Mouse (Mus musculus) cerebellum, adult 2 months (tissue): ENCODE results near the gene Ankrd6. TPM values are rescaled to one million over a fixed set of nuclear protein-coding genes. Genes with fewer than 3 reads are reported as not detected.

Source experiments
- DNase-seq, 2 experiments: peaks; one replicate each; pipeline ENCODE4 v3.0.0; 2021
- H3K27ac ChIP-seq: fragments of 200-500 bp; 2 replicates; pipeline ENCODE4 v1.5.1; 2012; ENCODE audit warnings: low read length, control low read depth, inconsistent platforms; ENCODE audit not compliant: insufficient read depth
- H3K27me3 ChIP-seq: fragments of 200-500 bp; 2 replicates; pipeline ENCODE4 v1.6.1; 2012; ENCODE audit warnings: inconsistent platforms, mild to moderate bottlenecking, low read length, moderate library complexity; ENCODE audit not compliant: control insufficient read depth, insufficient read depth
- H3K4me1 ChIP-seq: fragments of 200-500 bp; 2 replicates; pipeline ENCODE4 v1.6.1; 2011; ENCODE audit warnings: low read length; ENCODE audit not compliant: control insufficient read depth, insufficient read depth
- H3K4me3 ChIP-seq: fragments of 200-500 bp; replicated peaks from 2 replicates; pipeline ENCODE3; 2011; ENCODE audit warnings: mild to moderate bottlenecking, low read depth, low read length, control low read depth; ENCODE audit not compliant: insufficient read depth
- CTCF ChIP-seq: fragments of 200-500 bp; IDR thresholded peaks from 2 replicates; pipeline ENCODE4 v1.5.1; 2011; ENCODE audit warnings: low read depth, mild to moderate bottlenecking, control low read depth, low read length, moderate library complexity, borderline replicate concordance; ENCODE audit not compliant: insufficient read depth
- POLR2A ChIP-seq: fragments of 200-500 bp; IDR thresholded peaks from 2 replicates; pipeline ENCODE4 v1.6.1; 2011; ENCODE audit warnings: low read length, control low read depth, borderline replicate concordance; ENCODE audit not compliant: insufficient read depth
- WGBS: fragments of 180-500 bp; shearing (Covaris S2); methylation state at CpG from one replicate; pipeline ENCODE4 v1.1.7; 2018; 5-methylcytosine and 5-hydroxymethylcytosine counted together
- polyA plus RNA-seq: library from polyadenylated mRNA; depleted of rRNA; stranded (reverse); fragments of >200 nt; gene quantifications from 2 replicates; pipeline ENCODE4 v1.2.3, GENCODE M21; 2012

Ankrd6 gene
- polyA plus RNA-seq, 1 experiment = 9.4 TPM

- TF ChIP-seq POLR2A = no peak
- no peak for TF ChIP-seq CTCF
- 97% methylated on average over 3 of the region's 3 CpGs for WGBS
- peaks cover 7% of the 10 kb centered on the region for H3K4me1 ChIP-seq
- H3K27me3 ChIP-seq = no peaks in the 10 kb centered on the region
- no peak overlapping the region for H3K27ac ChIP-seq
- no peak for DNase-seq
- H3K4me3 ChIP-seq = no peak overlapping the region
Measured at GRCm38 (mm10) chr4:32820676-32821075, 130.0 kb downstream of the Ankrd6 start.

DNA sequence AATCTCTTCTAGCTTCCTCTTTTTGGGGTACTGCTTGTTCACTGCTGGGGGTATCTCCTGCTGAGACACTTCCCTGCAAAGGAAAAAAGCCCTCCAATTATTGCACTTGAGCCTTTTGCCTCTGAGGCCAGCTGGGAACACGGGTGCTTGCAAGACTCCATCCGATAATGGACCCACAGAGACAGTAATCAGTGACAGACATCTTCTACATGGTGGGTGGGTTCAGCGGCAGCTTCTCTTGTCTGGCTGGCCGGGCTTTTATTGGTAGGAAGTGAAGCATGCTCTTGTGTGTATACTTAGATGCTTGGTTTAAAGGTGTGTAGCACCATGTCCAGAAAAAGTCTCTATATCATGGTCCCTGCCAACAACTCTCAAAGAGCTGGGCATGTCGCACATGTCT is 133.2 kb downstream of the Ankrd6 start:
- H3K27me3 ChIP-seq = no peaks in the 10 kb centered on the region
- H3K4me1 ChIP-seq = no peaks in the 10 kb centered on the region

DNA sequence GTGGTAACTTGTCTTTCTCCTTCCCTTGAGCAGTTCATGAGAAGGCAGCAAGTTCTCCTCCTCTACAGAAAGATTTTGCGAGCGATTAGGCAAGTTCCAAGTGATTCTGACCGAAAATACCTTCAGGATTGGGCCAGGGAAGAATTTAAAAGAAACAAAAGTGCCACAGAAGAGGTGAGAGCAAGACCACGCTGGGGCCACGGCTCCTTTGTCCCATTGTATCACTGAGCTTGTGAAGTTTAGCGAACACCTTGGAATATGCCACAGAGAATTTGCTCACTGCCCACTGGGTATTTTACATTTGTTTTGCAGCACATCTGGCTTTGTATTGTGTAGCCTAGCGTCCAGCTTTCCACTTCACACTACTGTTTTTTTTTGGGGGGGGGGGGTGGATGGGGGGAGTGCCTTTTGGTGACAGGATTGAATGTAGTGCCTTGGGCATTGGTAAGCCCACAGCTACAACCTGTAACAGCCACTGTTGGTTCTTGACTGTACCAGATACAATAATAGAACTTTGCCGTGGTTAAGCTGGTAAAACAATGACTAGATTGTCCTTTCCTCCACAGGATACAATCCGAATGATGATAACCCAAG is 150.0 kb downstream of the Ankrd6 start:
- Histone ChIP-seq H3K4me3 (peak overlapping the region; percentile 69), H3K27ac (peak overlapping the region; percentile 94), H3K4me1 (no peaks in the 10 kb centered on the region; the same call in 1 of the 2 replicates), H3K27me3 (no peaks in the 10 kb centered on the region)
- DNase-seq = no peak
- TF ChIP-seq CTCF = no peak
- TF ChIP-seq POLR2A = no peak
- WGBS = 4% methylated on average over 9 of the region's 9 CpGs

More for the DNA sequence above, 133.2 kb downstream of the Ankrd6 start:
- H3K27ac ChIP-seq = no peak overlapping the region
- no peak for DNase-seq
- no peak for TF ChIP-seq POLR2A
- no peak for TF ChIP-seq CTCF
- 62% methylated on average over 5 of the region's 5 CpGs for WGBS
- H3K4me3 ChIP-seq = no peak overlapping the region

DNA sequence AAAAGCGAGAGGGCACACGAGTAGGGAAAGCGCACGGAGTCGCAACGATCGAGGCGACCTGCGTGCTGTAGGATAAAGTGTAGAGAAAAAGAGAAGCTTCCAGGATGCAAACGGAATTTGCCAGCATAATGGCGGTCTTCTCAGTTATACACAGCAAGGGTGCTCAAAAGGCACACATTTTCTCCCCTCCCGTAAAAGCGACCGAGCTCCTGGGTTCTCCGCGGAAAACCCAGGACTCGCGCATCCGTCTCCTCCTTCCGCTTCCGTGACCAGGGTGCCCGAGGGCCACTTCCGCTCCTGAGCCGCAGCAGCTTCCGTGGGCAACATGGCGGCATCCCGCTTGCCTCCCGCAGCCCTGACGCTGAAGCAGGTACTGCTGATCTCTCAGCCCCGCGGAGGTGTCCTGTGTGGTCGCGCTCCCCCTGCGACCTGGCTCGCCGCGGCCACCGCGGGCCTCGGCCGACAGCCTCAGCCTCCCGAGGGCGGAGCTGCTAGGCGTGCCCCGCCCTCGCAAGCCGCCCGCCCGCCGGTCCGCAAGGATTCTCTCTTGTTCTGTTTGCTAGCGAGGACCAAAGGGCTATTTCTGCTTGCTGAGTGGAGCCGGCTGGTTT is 150.6 kb downstream of the Ankrd6 start, which contains the start of gene Lyrm2:
Lyrm2 (plus strand) TSS at position 288 of the 611 bp plus-strand sequence.
- Histone ChIP-seq H3K4me1 (no peaks in the 10 kb centered on the region; the same call in 1 of the 2 replicates), H3K27me3 (no peaks in the 10 kb centered on the region), H3K4me3 (peak within 1 kb of the TSS; percentile 69), H3K27ac (peak within 1 kb of the TSS; percentile 94)
- under 1% methylated on average over 53 of the region's 53 CpGs for WGBS
- peak; percentile 86 to 90 for DNase-seq
- TF ChIP-seq POLR2A = peak; percentile 65; the same call in 1 of the 2 replicates
- no peak for TF ChIP-seq CTCF

DNA sequence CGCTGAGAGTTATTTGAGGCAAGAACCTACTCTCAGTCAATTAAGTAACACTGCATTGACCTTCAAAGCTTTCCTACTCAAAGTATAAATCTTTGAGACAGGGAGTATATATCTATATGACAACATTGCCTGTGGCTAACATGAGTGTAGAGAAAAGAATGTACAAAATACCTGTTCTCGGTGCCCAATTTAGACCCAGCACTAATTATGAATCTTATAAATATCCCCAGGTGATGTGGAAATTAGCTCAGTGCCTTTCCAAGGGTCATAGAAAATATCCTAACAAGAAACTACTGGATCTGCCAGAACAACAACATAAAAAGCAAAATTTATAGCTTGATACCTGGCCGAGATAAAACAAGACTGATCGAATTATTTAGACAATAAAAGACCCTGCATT is 151.7 kb downstream of the Ankrd6 start:
- Histone ChIP-seq H3K27me3 (no peaks in the 10 kb centered on the region), H3K4me1 (no peaks in the 10 kb centered on the region; the same call in 1 of the 2 replicates), H3K27ac (no peak overlapping the region), H3K4me3 (no peak overlapping the region)
- TF ChIP-seq POLR2A (no peak), CTCF (no peak)
- WGBS = 97% methylated on average over 4 of the region's 4 CpGs
- DNase-seq = no peak

- no peaks in the 10 kb centered on the region for H3K4me1 ChIP-seq
- no peak for TF ChIP-seq CTCF
- no peak for TF ChIP-seq POLR2A
- no peak overlapping the region for H3K27ac ChIP-seq
- H3K4me3 ChIP-seq = no peak overlapping the region
- no peaks in the 10 kb centered on the region for H3K27me3 ChIP-seq
- no peak for DNase-seq
- WGBS = 85% methylated on average over 4 of the region's 4 CpGs
Measured at GRCm38 (mm10) chr4:32789020-32789419, 161.6 kb downstream of the Ankrd6 start.

DNA sequence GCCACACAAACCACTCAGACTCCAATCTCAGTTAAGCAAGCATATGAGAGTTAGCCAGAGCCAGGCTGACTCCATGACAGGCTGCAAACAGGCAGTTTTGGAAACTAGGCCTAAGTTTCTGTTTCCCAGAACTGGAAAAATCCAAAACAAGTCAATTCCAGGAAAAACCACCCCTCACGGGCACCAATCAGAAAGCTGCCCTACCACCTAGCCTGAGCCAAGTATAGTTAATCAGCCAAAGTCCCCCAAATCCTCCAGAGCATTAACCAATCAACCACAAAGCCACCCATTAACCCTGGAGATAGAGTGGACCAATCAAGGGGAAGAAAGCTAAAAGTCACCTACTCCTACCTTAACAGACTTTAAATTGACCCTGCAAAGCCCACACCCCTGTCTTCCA is 163.5 kb downstream of the Ankrd6 start:
- TF ChIP-seq CTCF = no peak
- no peak for TF ChIP-seq POLR2A
- WGBS = 71% methylated on average over 1 of the region's 1 CpGs
- Histone ChIP-seq H3K4me3 (no peak overlapping the region), H3K27me3 (no peaks in the 10 kb centered on the region), H3K27ac (no peak overlapping the region), H3K4me1 (no peaks in the 10 kb centered on the region)
- no peak for DNase-seq

- TF ChIP-seq POLR2A (no peak), CTCF (no peak)
- Histone ChIP-seq H3K4me1 (no peaks in the 10 kb centered on the region), H3K4me3 (no peak overlapping the region), H3K27me3 (no peaks in the 10 kb centered on the region), H3K27ac (no peak overlapping the region)
- DNase-seq = no peak
- WGBS = 90% methylated on average over 4 of the region's 4 CpGs
Measured at GRCm38 (mm10) chr4:32779996-32780395, 170.6 kb downstream of the Ankrd6 start.
